Mouse (Mus musculus): ENCODE measurements around the gene Nr5a2.
A peak's percentile ranks its signal among the peaks of the same experiment; 100 is the strongest.

The Nr5a2 gene

GRCm38 (mm10) chr1:136960428-136961012, at the start of gene Nr5a2:
Gene Nr5a2 (minus strand): TSS chr1:136960448.
- no peak for DNase-seq (ENCODE audit: low read depth, low spot score)

GRCm38 (mm10) chr1:137008726-137009239, 48.5 kb upstream of the Nr5a2 start:
- DNase-seq (ENCODE audit: low read depth, low spot score): no peak

GRCm38 (mm10) chr1:137003816-137004215, 43.6 kb upstream of the Nr5a2 start:
- no peak for DNase-seq (ENCODE audit: low read depth, low spot score)

- DNase-seq (ENCODE audit: low read depth, low spot score): no peak
Measured at GRCm38 (mm10) chr1:137003144-137003543, 42.9 kb upstream of the Nr5a2 start.

GRCm38 (mm10) chr1:136991762-136992352, 31.6 kb upstream of the Nr5a2 start:
- DNase-seq (ENCODE audit: low read depth, low spot score): no peak

GRCm38 (mm10) chr1:136980253-136980893, 20.1 kb upstream of the Nr5a2 start:
- no peak for DNase-seq (ENCODE audit: low read depth, low spot score)

- DNase-seq (ENCODE audit: low read depth, low spot score): no peak
Measured at GRCm38 (mm10) chr1:136977867-136978266, 17.6 kb upstream of the Nr5a2 start.

- DNase-seq (ENCODE audit: low read depth, low spot score): no peak
Measured at GRCm38 (mm10) chr1:136974040-136974439, 13.8 kb upstream of the Nr5a2 start.

- no peak for DNase-seq (ENCODE audit: low read depth, low spot score)
Measured at GRCm38 (mm10) chr1:136973016-136973415, 12.8 kb upstream of the Nr5a2 start.

- no peak for DNase-seq (ENCODE audit: low read depth, low spot score)
Measured at GRCm38 (mm10) chr1:136970995-136971394, 10.7 kb upstream of the Nr5a2 start.

GRCm38 (mm10) chr1:136966728-136967386, 6.6 kb upstream of the Nr5a2 start:
- no peak for DNase-seq (ENCODE audit: low read depth, low spot score)

- DNase-seq (ENCODE audit: low read depth, low spot score): no peak
Measured at GRCm38 (mm10) chr1:136959491-136959890, 757 bp downstream of the Nr5a2 start.

- DNase-seq (ENCODE audit: low read depth, low spot score): no peak
Measured at GRCm38 (mm10) chr1:136958666-136959065, 1.6 kb downstream of the Nr5a2 start.

- no peak for DNase-seq (ENCODE audit: low read depth, low spot score)
Measured at GRCm38 (mm10) chr1:136958185-136958584, 2.1 kb downstream of the Nr5a2 start.

GRCm38 (mm10) chr1:136957696-136958095, 2.6 kb downstream of the Nr5a2 start:
- no peak for DNase-seq (ENCODE audit: low read depth, low spot score)

GRCm38 (mm10) chr1:136954108-136954494, 6.1 kb downstream of the Nr5a2 start:
- DNase-seq (ENCODE audit: low read depth, low spot score): no peak

- no peak for DNase-seq (ENCODE audit: low read depth, low spot score)
Measured at GRCm38 (mm10) chr1:136953444-136954107, 6.7 kb downstream of the Nr5a2 start.

GRCm38 (mm10) chr1:136952609-136953311, 7.5 kb downstream of the Nr5a2 start:
- peak; percentile 10 for DNase-seq (ENCODE audit: low read depth, low spot score)

- no peak for DNase-seq (ENCODE audit: low read depth, low spot score)
Measured at GRCm38 (mm10) chr1:136951946-136952531, 8.2 kb downstream of the Nr5a2 start.

GRCm38 (mm10) chr1:136951155-136951650, 9.0 kb downstream of the Nr5a2 start:
- DNase-seq (ENCODE audit: low read depth, low spot score): no peak

GRCm38 (mm10) chr1:136949323-136949741, 10.9 kb downstream of the Nr5a2 start:
- no peak for DNase-seq (ENCODE audit: low read depth, low spot score)

Measured in brain, adult 2 months (tissue).